Mouse (Mus musculus): ENCODE data around the gene Rngtt.
"Not testable (repeated sequence)": the region's sequence is repeated elsewhere in the genome, so short reads cannot be mapped to it uniquely, and the experiment has no call there.

Gene Rngtt

DNA sequence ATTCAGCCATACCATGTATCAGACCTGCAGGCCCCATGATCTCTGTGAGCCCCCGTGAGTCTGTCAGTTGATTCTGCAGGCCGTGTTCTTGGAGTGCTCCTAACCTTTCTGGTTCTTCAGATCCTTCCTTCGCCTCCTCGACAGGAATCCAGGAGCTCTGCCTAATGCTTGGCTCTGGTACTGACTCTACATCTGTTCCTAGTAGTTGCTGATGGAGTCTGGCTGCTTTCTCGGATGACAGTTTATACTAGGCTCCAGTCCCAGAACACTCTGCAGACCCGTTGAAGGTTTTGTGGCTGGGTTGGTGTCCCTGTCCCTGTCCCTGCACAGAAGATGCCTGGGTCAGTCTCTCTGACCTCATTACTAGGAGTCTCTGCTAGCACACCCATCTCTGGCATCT lies 131.8 kb downstream of the Rngtt start:
- DNase-seq (ENCODE audit: low spot score): no peak

- no peak for DNase-seq (ENCODE audit: low spot score)
These were observed 136.2 kb downstream of the Rngtt start for GRCm38 (mm10) chr4:33446265-33446664.

DNA sequence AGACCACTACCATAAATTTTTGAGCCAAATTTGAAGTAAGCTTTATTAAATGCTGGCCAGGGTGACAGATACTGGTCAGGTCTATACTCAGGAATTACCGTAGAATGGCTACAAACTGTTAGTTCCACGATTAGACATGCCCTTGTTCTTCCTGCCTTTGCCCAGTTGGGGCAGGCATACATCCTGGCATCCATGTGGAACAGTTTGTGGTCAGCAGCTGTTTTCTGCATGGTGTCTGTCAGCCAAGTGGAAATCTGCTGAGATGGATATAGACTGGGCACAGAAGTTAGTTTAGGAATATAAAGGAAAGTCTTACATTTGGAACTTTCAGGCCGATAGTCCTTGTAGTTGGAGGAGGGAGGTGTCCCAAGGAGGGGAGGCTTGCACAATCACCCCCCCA lies 136.8 kb downstream of the Rngtt start:
- DNase-seq (ENCODE audit: low spot score): no peak

GRCm38 (mm10) chr4:33450356-33450755 lies 140.2 kb downstream of the Rngtt start:
- DNase-seq (ENCODE audit: low spot score): not testable (repeated sequence)

GRCm38 (mm10) chr4:33459851-33460250 lies 149.7 kb downstream of the Rngtt start:
- DNase-seq (ENCODE audit: low spot score): no peak

DNA sequence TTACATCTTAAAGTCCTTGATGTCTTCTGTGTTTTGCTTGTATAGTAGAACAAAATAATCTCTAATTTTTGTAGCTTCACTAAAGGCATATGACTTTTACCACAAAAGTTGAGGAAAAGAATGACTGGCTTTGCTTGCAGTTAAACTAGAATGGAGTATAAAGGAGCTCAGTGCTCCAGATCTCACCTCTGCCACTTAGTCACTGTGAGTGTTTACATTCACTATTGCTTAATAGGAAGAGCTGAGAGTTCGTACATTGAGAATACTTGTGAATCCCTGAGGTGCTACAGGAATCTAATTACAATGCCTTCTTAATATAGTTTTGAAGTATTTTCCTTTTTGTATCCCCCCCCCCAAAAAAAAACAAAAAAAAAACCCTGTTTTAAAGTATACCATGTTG lies 154.3 kb downstream of the Rngtt start:
- no peak for DNase-seq (ENCODE audit: low spot score)

- no peak for DNase-seq (ENCODE audit: low spot score)
These were observed 155.8 kb downstream of the Rngtt start for GRCm38 (mm10) chr4:33465871-33466270.

GRCm38 (mm10) chr4:33466970-33467399 lies 156.9 kb downstream of the Rngtt start:
- no peak for DNase-seq (ENCODE audit: low spot score)

GRCm38 (mm10) chr4:33467627-33468026 lies 157.5 kb downstream of the Rngtt start:
- no peak for DNase-seq (ENCODE audit: low spot score)

DNA sequence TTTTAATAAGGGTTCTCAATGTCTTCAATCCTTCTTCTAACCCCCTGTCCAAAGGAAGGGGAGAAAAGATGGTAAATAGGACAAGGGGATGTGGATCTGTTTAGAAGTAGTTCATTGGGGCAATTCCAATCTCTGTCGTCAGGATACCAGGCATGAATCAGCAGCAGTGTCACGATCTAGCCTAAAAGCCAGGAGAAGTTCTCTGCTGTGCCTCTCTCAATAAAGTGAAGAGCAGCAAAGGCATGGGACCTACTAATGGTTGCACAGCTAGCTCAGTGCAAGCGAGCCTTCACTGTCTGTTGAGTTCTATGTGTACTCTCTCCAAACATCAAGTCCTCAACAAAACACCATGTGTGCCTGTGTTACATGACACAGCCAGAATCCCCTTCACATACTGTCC lies 158.0 kb downstream of the Rngtt start:
- DNase-seq (ENCODE audit: low spot score): no peak

DNA sequence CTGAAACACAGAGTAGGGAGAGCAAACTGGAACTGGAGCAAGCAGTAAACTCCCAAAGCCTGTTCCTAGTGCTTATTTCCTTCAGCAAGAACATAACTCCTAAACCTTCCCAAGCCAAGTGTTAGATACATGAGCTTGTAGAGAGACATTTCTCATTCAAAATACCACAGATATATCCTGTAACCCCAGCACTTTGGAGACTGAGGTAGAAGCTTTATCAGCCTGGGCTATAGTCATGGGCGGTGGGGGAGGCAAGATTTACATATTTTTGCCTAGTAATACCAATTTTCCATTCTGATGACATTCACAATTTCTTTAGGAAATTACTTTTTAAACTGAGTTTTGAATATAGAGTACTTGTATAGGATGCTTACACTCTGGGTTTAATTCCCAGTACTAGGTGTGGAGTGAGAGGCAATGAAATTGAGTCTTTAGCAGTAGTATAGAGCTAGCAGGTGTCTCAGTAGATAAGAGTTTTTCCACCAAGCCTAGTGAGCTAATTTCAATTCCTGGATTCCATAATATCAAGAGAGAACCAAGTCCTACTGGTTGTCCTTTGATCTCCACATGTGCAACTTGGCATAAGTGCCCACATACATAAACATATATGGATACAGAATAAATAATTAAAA lies 160.7 kb downstream of the Rngtt start:
- no peak for DNase-seq (ENCODE audit: low spot score)

DNA sequence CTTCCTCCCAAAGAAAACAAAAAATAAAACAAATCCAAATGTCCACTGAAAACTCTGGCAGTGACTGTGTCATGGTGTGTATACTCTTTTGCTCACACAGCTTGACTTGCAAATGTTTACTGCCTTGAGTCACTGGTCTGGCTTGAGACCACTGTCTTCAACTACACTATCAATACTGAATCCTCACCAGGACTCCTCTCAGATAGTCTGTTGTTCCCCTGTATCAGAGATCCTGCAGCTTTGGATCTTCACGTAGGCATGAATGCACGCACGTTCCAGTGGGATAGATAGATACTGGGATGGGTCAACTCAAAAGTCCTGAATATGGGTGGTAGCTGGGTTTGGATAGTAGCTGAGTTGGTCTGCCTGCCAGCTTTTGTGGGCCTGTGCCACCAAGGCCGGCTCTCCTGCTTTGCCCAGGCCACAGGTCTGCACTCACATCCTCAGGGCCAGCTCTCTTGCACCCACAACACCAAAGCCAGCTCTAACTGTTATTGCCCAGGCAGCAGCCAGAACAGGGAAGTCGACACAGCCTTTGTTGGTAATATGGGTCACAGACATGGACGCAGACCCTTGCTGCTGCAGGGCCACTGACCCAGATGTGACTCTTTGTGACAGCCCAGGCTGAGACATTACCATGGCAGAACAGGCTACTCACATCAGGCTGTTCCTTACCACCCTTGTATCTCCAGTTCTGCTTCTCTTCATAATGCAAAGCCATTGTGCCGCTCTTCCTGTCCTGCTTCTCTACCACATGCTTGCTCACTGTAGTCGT lies 168.1 kb downstream of the Rngtt start:
- DNase-seq (ENCODE audit: low spot score): no peak

- DNase-seq (ENCODE audit: low spot score): no peak
These were observed 171.6 kb downstream of the Rngtt start for GRCm38 (mm10) chr4:33481721-33482120.

- DNase-seq (ENCODE audit: low spot score): no peak
These were observed 175.9 kb downstream of the Rngtt start for GRCm38 (mm10) chr4:33486050-33486449.

DNA sequence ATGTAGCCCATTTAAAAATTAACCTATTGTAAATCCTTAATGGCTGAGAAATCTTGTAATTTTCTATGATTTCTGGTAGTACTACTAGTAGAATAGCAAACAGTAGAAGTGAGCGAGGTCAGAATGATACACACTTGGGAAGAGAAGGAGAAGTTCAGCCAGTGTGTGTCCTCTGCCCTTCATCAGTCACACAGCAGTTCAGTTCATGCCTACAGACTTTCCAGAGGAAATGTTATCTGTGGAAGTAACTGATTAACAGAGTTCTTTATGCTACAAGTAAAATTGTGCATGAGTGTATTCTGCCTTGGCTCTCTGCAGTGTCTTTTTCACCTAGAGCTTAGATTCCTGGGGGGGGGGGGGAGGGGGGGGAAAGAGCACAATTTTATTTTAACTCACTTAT lies 181.0 kb downstream of the Rngtt start:
- DNase-seq (ENCODE audit: low spot score): no peak

DNA sequence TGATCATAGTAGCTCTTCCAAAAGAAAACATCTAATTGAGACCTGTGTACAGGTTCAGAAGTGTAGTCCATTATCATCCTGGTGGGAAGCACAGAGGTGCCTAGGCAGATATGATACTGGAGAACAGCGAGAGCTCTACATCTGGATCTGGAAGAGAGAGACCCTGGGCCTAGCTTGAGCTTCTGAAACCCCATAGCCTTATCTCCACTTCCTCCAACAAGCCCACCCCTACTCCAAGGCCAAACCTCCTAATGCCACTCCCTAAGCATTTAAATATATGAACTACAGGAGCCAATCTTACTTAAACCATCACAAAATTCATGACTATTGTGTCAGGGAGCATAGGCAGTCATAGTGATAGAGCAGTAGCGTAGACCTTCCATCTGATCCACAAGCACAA lies 184.3 kb downstream of the Rngtt start:
- no peak for DNase-seq (ENCODE audit: low spot score)

GRCm38 (mm10) chr4:33496985-33497384 lies 186.9 kb downstream of the Rngtt start:
- DNase-seq (ENCODE audit: low spot score): no peak

GRCm38 (mm10) chr4:33497657-33498056 lies 187.5 kb downstream of the Rngtt start:
- no peak for DNase-seq (ENCODE audit: low spot score)

DNA sequence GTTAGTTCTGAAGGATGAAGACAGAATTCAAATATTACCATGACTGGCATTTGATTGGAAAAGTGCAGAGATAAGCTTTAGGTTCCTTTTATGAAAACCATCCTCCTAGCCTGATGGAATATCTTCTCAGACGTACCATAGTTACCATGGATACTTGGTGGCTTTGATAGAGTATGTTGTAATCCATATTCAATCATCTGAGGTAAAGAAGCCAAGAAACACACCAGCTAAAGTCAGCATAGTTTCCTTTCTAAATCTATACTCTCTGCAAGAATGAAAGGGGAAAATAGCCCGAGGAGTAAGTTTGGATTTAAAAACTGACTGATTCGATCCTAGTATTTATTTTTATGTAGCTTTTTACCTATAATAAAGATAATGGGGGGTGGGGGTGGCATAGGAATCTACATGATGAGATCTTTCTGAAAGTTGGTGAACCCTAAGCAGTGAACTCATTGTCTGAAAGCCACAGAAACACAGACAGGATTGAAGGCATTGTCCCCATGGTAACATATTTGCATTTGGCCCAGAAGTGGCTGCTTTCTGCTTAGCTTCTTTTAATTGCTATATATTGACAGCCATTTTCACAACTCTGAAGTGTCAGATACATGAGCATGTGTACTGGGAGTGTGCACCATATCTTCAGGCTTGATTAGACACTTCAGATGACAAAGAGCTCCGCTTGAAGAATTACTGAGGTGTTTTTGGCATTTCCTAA lies 188.2 kb downstream of the Rngtt start:
- no peak for DNase-seq (ENCODE audit: low spot score)

- DNase-seq (ENCODE audit: low spot score): no peak
These were observed 196.5 kb downstream of the Rngtt start for GRCm38 (mm10) chr4:33506638-33507037.

DNA sequence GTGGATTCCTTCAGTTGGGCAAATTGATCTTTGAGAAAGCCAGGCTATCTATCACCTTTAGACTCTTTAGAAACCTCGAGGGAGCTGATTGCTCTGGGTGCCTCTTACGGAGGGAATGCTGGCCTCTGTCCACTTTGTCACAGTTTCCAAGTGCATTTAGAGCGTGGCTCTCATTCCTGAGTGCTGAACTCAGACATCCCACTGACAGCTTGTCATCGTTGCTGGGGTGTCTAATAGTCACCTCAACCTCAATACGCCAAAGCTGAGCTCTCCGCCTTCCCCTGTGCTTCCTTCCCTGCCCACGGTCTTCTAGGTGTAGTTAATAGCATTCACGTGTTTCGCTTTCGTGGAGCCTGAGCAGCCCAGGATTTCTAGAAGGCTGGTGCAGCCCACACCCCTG lies 200.4 kb downstream of the Rngtt start:
- DNase-seq (ENCODE audit: low spot score): no peak

DNA sequence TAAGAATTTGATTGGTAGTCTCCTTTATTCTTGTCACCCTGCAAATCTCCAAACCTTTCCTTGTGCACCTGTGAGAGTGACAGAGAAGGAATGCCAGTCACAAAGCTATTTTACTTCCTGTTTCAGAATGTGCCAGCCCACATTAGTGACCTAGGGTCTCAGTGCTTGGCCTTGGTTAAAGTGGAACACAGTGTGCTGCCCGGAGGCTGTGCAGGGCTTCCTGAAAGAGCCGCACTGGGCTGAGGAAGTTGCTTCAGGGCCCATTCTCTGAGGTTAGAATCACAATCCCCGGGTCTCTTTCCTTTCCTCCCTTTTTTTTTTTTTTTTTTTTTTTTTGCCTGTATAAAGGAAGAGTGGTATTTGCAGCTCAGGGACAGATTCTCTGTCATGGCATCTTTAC lies 203.3 kb downstream of the Rngtt start:
- DNase-seq (ENCODE audit: low spot score): no peak

Measured in testis, postnatal 10 days (tissue).